Mouse (Mus musculus): ENCODE measurements around the gene Slc1a2. TPM values are rescaled to one million over a fixed set of nuclear protein-coding genes. Genes with fewer than 3 reads are reported as not detected.

The Slc1a2 gene
- polyA plus RNA-seq, 1 experiment, result 0.90 TPM

- Histone ChIP-seq H3K27ac (ENCODE audit: insufficient read depth, low read length) (no peak overlapping the region), H3K4me1 (ENCODE audit: control insufficient read depth, insufficient read depth, low read length) (no peaks in the 10 kb centered on the region), H3K4me3 (ENCODE audit: insufficient read depth, low read length) (no peak overlapping the region)
- TF ChIP-seq CTCF (IDR thresholded peaks at IDR 0.05; ENCODE audit: borderline replicate concordance, insufficient read depth, low read length) (no peak), POLR2A (IDR thresholded peaks at IDR 0.05; ENCODE audit: low read depth, low read length) (no peak)
These were observed 22.9 kb downstream of the Slc1a2 start for GRCm38 (mm10) chr2:102681351-102681750.

GRCm38 (mm10) chr2:102682168-102682567 is 23.7 kb downstream of the Slc1a2 start:
- peak; percentile 54 for TF ChIP-seq CTCF (IDR thresholded peaks at IDR 0.05; ENCODE audit: borderline replicate concordance, insufficient read depth, low read length)
- no peak for TF ChIP-seq POLR2A (IDR thresholded peaks at IDR 0.05; ENCODE audit: low read depth, low read length)
- Histone ChIP-seq H3K4me1 (ENCODE audit: control insufficient read depth, insufficient read depth, low read length) (no peaks in the 10 kb centered on the region), H3K27ac (ENCODE audit: insufficient read depth, low read length) (no peak overlapping the region), H3K4me3 (ENCODE audit: insufficient read depth, low read length) (no peak overlapping the region)

GRCm38 (mm10) chr2:102685371-102686107 is 27.1 kb downstream of the Slc1a2 start:
- no peak for TF ChIP-seq CTCF (IDR thresholded peaks at IDR 0.05; ENCODE audit: borderline replicate concordance, insufficient read depth, low read length)
- no peak for TF ChIP-seq POLR2A (IDR thresholded peaks at IDR 0.05; ENCODE audit: low read depth, low read length)
- Histone ChIP-seq H3K4me1 (ENCODE audit: control insufficient read depth, insufficient read depth, low read length) (no peaks in the 10 kb centered on the region), H3K27ac (ENCODE audit: insufficient read depth, low read length) (no peak overlapping the region), H3K4me3 (ENCODE audit: insufficient read depth, low read length) (no peak overlapping the region)

GRCm38 (mm10) chr2:102686108-102686450 is 27.6 kb downstream of the Slc1a2 start:
- Histone ChIP-seq H3K4me1 (ENCODE audit: control insufficient read depth, insufficient read depth, low read length) (no peaks in the 10 kb centered on the region), H3K4me3 (ENCODE audit: insufficient read depth, low read length) (no peak overlapping the region), H3K27ac (ENCODE audit: insufficient read depth, low read length) (no peak overlapping the region)
- TF ChIP-seq POLR2A (IDR thresholded peaks at IDR 0.05; ENCODE audit: low read depth, low read length) (no peak), CTCF (IDR thresholded peaks at IDR 0.05; ENCODE audit: borderline replicate concordance, insufficient read depth, low read length) (no peak)

- no peak for TF ChIP-seq POLR2A (IDR thresholded peaks at IDR 0.05; ENCODE audit: low read depth, low read length)
- no peak for TF ChIP-seq CTCF (IDR thresholded peaks at IDR 0.05; ENCODE audit: borderline replicate concordance, insufficient read depth, low read length)
- Histone ChIP-seq H3K4me3 (ENCODE audit: insufficient read depth, low read length) (no peak overlapping the region), H3K4me1 (ENCODE audit: control insufficient read depth, insufficient read depth, low read length) (no peaks in the 10 kb centered on the region)
These were observed 35.1 kb downstream of the Slc1a2 start for GRCm38 (mm10) chr2:102693556-102693955.

GRCm38 (mm10) chr2:102694750-102695149 is 36.3 kb downstream of the Slc1a2 start:
- no peaks in the 10 kb centered on the region for H3K4me1 ChIP-seq (ENCODE audit: control insufficient read depth, insufficient read depth, low read length)
- TF ChIP-seq POLR2A (IDR thresholded peaks at IDR 0.05; ENCODE audit: low read depth, low read length) (no peak), CTCF (IDR thresholded peaks at IDR 0.05; ENCODE audit: borderline replicate concordance, insufficient read depth, low read length) (no peak)
- H3K4me3 ChIP-seq (ENCODE audit: insufficient read depth, low read length), result no peak overlapping the region
- no peak overlapping the region for H3K27ac ChIP-seq (ENCODE audit: insufficient read depth, low read length)

More at GRCm38 (mm10) chr2:102693556-102693955, 35.1 kb downstream of the Slc1a2 start:
- no peak overlapping the region for H3K27ac ChIP-seq (ENCODE audit: insufficient read depth, low read length)

DNA sequence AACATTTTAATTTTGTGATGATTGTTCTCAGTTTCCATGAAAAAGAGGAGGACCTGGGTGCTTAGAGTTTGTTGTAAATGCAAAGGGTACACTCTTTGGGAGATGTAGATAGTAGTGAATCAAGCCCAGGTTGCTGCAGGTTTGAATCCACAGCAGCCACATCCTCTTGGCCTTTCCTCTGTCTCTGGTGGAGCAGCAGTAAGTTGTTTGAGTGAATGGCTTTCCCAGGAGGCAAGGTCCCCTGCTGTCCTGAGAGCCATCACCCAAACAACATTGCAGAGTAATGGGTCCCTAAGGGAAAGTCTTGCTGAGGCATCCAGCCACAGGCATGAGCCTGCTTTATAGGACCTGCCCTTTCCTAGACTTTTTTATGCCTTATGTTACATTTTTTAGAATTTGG is 37.1 kb downstream of the Slc1a2 start:
- Histone ChIP-seq H3K4me3 (ENCODE audit: insufficient read depth, low read length) (no peak overlapping the region), H3K4me1 (ENCODE audit: control insufficient read depth, insufficient read depth, low read length) (no peaks in the 10 kb centered on the region), H3K27ac (ENCODE audit: insufficient read depth, low read length) (no peak overlapping the region)
- TF ChIP-seq POLR2A (IDR thresholded peaks at IDR 0.05; ENCODE audit: low read depth, low read length), result no peak
- TF ChIP-seq CTCF (IDR thresholded peaks at IDR 0.05; ENCODE audit: borderline replicate concordance, insufficient read depth, low read length), result no peak

GRCm38 (mm10) chr2:102697732-102698131 is 39.3 kb downstream of the Slc1a2 start:
- H3K4me3 ChIP-seq (ENCODE audit: insufficient read depth, low read length), result no peak overlapping the region
- H3K4me1 ChIP-seq (ENCODE audit: control insufficient read depth, insufficient read depth, low read length), result no peaks in the 10 kb centered on the region
- no peak for TF ChIP-seq POLR2A (IDR thresholded peaks at IDR 0.05; ENCODE audit: low read depth, low read length)
- no peak for TF ChIP-seq CTCF (IDR thresholded peaks at IDR 0.05; ENCODE audit: borderline replicate concordance, insufficient read depth, low read length)
- H3K27ac ChIP-seq (ENCODE audit: insufficient read depth, low read length), result no peak overlapping the region

DNA sequence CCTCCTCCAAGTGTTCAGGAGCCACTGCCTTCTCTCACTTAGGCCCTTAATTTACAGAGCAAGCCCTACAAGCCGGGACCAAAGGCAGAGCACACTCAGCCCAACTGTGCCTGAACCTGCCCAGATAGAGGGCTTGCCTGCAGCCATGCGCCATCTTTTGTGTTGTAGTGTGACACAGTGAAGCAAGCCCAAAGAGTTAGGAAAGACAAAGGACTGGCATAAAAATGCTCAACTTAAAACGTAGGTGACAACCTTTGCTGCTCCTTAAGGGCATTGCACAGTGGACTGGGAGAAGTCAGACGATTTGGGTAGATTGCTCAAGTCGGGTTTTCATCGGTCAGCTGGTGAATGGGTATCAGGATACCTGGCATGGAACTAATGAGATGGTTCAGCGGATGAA is 41.5 kb downstream of the Slc1a2 start:
- no peak overlapping the region for H3K4me3 ChIP-seq (ENCODE audit: insufficient read depth, low read length)
- H3K4me1 ChIP-seq (ENCODE audit: control insufficient read depth, insufficient read depth, low read length), result no peaks in the 10 kb centered on the region
- TF ChIP-seq CTCF (IDR thresholded peaks at IDR 0.05; ENCODE audit: borderline replicate concordance, insufficient read depth, low read length), result no peak
- no peak overlapping the region for H3K27ac ChIP-seq (ENCODE audit: insufficient read depth, low read length)

DNA sequence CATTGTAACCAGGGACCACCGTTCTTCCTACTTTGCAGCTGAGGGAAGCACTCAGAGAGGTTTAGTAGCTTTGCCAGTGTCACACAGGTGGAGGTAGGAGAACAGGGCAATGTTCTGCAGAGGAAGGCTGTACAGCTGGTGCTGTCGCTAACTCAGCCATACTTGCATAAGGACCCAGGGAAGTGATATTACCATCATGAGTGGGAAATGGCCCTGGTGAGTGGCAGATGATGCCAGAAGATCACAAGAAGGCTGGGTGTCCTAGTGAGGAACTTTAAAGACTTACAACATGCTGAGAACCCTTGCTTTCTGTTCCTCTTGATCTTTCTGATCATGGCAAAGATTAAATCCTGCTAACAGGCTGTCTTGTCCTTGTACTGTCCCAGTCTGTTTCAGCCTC is 42.2 kb downstream of the Slc1a2 start:
- no peak overlapping the region for H3K27ac ChIP-seq (ENCODE audit: insufficient read depth, low read length)
- no peaks in the 10 kb centered on the region for H3K4me1 ChIP-seq (ENCODE audit: control insufficient read depth, insufficient read depth, low read length)
- H3K4me3 ChIP-seq (ENCODE audit: insufficient read depth, low read length), result no peak overlapping the region
- TF ChIP-seq CTCF (IDR thresholded peaks at IDR 0.05; ENCODE audit: borderline replicate concordance, insufficient read depth, low read length) (no peak), POLR2A (IDR thresholded peaks at IDR 0.05; ENCODE audit: low read depth, low read length) (no peak)
